Mouse (Mus musculus) bone marrow, adult 2 months (tissue): ENCODE results near the gene Auts2. TPM values are rescaled to one million over a fixed set of nuclear protein-coding genes. Genes with fewer than 3 reads are reported as not detected.

Source experiments
- H3K27ac ChIP-seq: fragments of 200-500 bp; 2 replicates; pipeline ENCODE4 v1.5.1; 2012; ENCODE audit warnings: low read depth, mild to moderate bottlenecking, control low read depth, inconsistent platforms, low read length; ENCODE audit not compliant: control insufficient read depth, poor library complexity, insufficient read depth
- H3K4me1 ChIP-seq: fragments of 200-500 bp; 2 replicates; pipeline ENCODE4 v1.6.1; 2011; ENCODE audit warnings: low read length; ENCODE audit not compliant: control insufficient read depth, insufficient read depth
- H3K4me3 ChIP-seq: fragments of 200-500 bp; replicated peaks from 2 replicates; pipeline ENCODE3; 2011; ENCODE audit warnings: mild to moderate bottlenecking, low read depth, low read length, control low read depth; ENCODE audit not compliant: control insufficient read depth
- CTCF ChIP-seq: fragments of 200-500 bp; IDR thresholded peaks from 2 replicates; pipeline ENCODE4 v1.5.1; 2011; ENCODE audit warnings: low read length, control low read depth; ENCODE audit not compliant: control insufficient read depth, insufficient read depth
- POLR2A ChIP-seq: fragments of 200-500 bp; IDR thresholded peaks from 2 replicates; pipeline ENCODE4 v1.6.1; 2011; ENCODE audit warnings: low read depth, mild to moderate bottlenecking, control low read depth, low read length, borderline replicate concordance; ENCODE audit not compliant: control insufficient read depth
- WGBS: fragments of 180-500 bp; shearing (Covaris S2); methylation state at CpG from one replicate; pipeline ENCODE4 v1.1.7; 2018; 5-methylcytosine and 5-hydroxymethylcytosine counted together
- polyA plus RNA-seq: library from polyadenylated mRNA; stranded (reverse); fragments of >200 nt; gene quantifications from 2 replicates; pipeline ENCODE4 v1.2.4, GENCODE M21; 2011; ENCODE audit warnings: low replicate concordance; ENCODE audit not compliant: missing spikeins, insufficient read depth, insufficient read length

Auts2 gene
- polyA plus RNA-seq, 1 experiment: 1.5 TPM

- H3K27ac ChIP-seq: no peak overlapping the region
- TF ChIP-seq CTCF (no peak), POLR2A (no peak)
- no peaks in the 10 kb centered on the region for H3K4me1 ChIP-seq
- H3K4me3 ChIP-seq: no peak overlapping the region
- WGBS: 84% methylated on average over 12 of the region's 12 CpGs
These were observed 550.4 kb downstream of the Auts2 start for GRCm38 (mm10) chr5:131992681-131993211.

- Histone ChIP-seq H3K4me3 (no peak overlapping the region), H3K27ac (no peak overlapping the region), H3K4me1 (no peaks in the 10 kb centered on the region)
- TF ChIP-seq POLR2A: no peak
- TF ChIP-seq CTCF: no peak
- 81% methylated on average over 6 of the region's 6 CpGs for WGBS
These were observed 550.9 kb downstream of the Auts2 start for GRCm38 (mm10) chr5:131992268-131992667.

- TF ChIP-seq POLR2A (no peak), CTCF (no peak)
- no peak overlapping the region for H3K4me3 ChIP-seq
- H3K27ac ChIP-seq: no peak overlapping the region
- no peaks in the 10 kb centered on the region for H3K4me1 ChIP-seq
- WGBS: 84% methylated on average over 1 of the region's 1 CpGs
These were observed 552.6 kb downstream of the Auts2 start for GRCm38 (mm10) chr5:131990532-131990931.

- Histone ChIP-seq H3K27ac (no peak overlapping the region), H3K4me1 (no peaks in the 10 kb centered on the region), H3K4me3 (no peak overlapping the region)
- WGBS: 78% methylated on average over 3 of the region's 3 CpGs
- TF ChIP-seq POLR2A (no peak), CTCF (no peak)
These were observed 561.7 kb downstream of the Auts2 start for GRCm38 (mm10) chr5:131981451-131981850.

- Histone ChIP-seq H3K4me3 (no peak overlapping the region), H3K27ac (no peak overlapping the region), H3K4me1 (no peaks in the 10 kb centered on the region)
- no peak for TF ChIP-seq CTCF
- no peak for TF ChIP-seq POLR2A
- 85% methylated on average over 9 of the region's 9 CpGs for WGBS
These were observed 564.2 kb downstream of the Auts2 start for GRCm38 (mm10) chr5:131978939-131979338.

GRCm38 (mm10) chr5:131977497-131977896, 565.6 kb downstream of the Auts2 start:
- H3K4me1 ChIP-seq: no peaks in the 10 kb centered on the region
- TF ChIP-seq POLR2A: no peak
- TF ChIP-seq CTCF: no peak

GRCm38 (mm10) chr5:131971901-131972300, 571.2 kb downstream of the Auts2 start:
- H3K27ac ChIP-seq: no peak overlapping the region
- TF ChIP-seq POLR2A (no peak), CTCF (no peak)
- H3K4me3 ChIP-seq: no peak overlapping the region
- H3K4me1 ChIP-seq: no peaks in the 10 kb centered on the region
- 68% methylated on average over 2 of the region's 2 CpGs for WGBS

More at GRCm38 (mm10) chr5:131977497-131977896, 565.6 kb downstream of the Auts2 start:
- H3K27ac ChIP-seq: no peak overlapping the region
- 65% methylated on average over 3 of the region's 3 CpGs for whole genome bisulfite sequencing
- no peak overlapping the region for H3K4me3 ChIP-seq

- H3K4me1 ChIP-seq: no peaks in the 10 kb centered on the region; the same call in 1 of the 2 replicates
- 87% methylated on average over 6 of the region's 6 CpGs for WGBS
- H3K4me3 ChIP-seq: no peak overlapping the region
- no peak overlapping the region for H3K27ac ChIP-seq
- TF ChIP-seq CTCF: no peak
- no peak for TF ChIP-seq POLR2A
These were observed 577.6 kb downstream of the Auts2 start for GRCm38 (mm10) chr5:131965499-131965898.

GRCm38 (mm10) chr5:131963565-131963964, 579.6 kb downstream of the Auts2 start:
- H3K27ac ChIP-seq: no peak overlapping the region
- no peak for TF ChIP-seq POLR2A
- TF ChIP-seq CTCF: no peak
- 92% methylated on average over 4 of the region's 4 CpGs for WGBS
- H3K4me3 ChIP-seq: no peak overlapping the region
- no peaks in the 10 kb centered on the region; the same call in 1 of the 2 replicates for H3K4me1 ChIP-seq
